Mouse (Mus musculus): ENCODE measurements around the gene Mfn1. TPM values are rescaled to one million over a fixed set of nuclear protein-coding genes. Genes with fewer than 3 reads are reported as not detected.

Mfn1 gene
- total RNA-seq (2014; fragmentation: Nextera tagmentation) = 61.8 and 71.2 TPM in 2 replicates
- total RNA-seq (2017) = 34.0 and 67.9 TPM in 2 replicates
- polyA plus RNA-seq (2012) = 7.8 and 9.7 TPM in 2 replicates

GRCm38 (mm10) chr3:32529303-32529898, at the start of gene Mfn1:
Mfn1 (plus strand) TSS chr3:32529465.
- H3K36me3 ChIP-seq (replicated peaks) = peaks cover 35% of the 10 kb centered on the region
- no peaks in the 10 kb centered on the region for H3K27me3 ChIP-seq (ENCODE audit: insufficient read depth, low read length)
- peak within 1 kb of the TSS; percentile 96 for H3K4me3 ChIP-seq (ENCODE audit: low read depth, low read length)
- peak; percentile 100 for ATAC-seq (ENCODE audit: extremely low read depth, insufficient number of reproducible peaks, low FRiP score, poor library complexity, severe bottlenecking)
- no peak for TF ChIP-seq TAL1 (conservative IDR thresholded peaks at IDR 0.05; ENCODE audit: low read depth, low read length)
- TF ChIP-seq GATA2 (IDR thresholded peaks at IDR 0.05; ENCODE audit: borderline replicate concordance, low read depth, low read length) = no peak
- TF ChIP-seq GATA1 (IDR thresholded peaks at IDR 0.05; ENCODE audit: borderline replicate concordance, low read length) = no peak
- TF ChIP-seq CTCF (IDR thresholded peaks at IDR 0.05; ENCODE audit: low read depth, low read length) = no peak
- no peak for TF ChIP-seq POLR2AphosphoS5 (IDR thresholded peaks at IDR 0.05; ENCODE audit: insufficient replicate concordance, low read depth, low read length)
- peaks cover 4% of the 10 kb centered on the region for H3K4me1 ChIP-seq (ENCODE audit: insufficient read depth, low read depth, low read length)
- peaks cover 9% of the 10 kb centered on the region for H3K9me3 ChIP-seq (replicated peaks)
- peak; percentile 93 for DNase-seq (ENCODE audit: low spot score)

GRCm38 (mm10) chr3:32479961-32480360, 49.3 kb upstream of the Mfn1 start:
- no peaks in the 10 kb centered on the region for H3K4me1 ChIP-seq (ENCODE audit: insufficient read depth, low read depth, low read length)
- H3K36me3 ChIP-seq (replicated peaks) = no peaks in the 10 kb centered on the region
- peaks cover 22% of the 10 kb centered on the region for H3K27me3 ChIP-seq (ENCODE audit: insufficient read depth, low read length)
- no peaks in the 10 kb centered on the region for H3K9me3 ChIP-seq (replicated peaks)
- DNase-seq (ENCODE audit: low spot score) (no peak), ATAC-seq (ENCODE audit: extremely low read depth, insufficient number of reproducible peaks, low FRiP score, poor library complexity, severe bottlenecking) (no peak)
- TF ChIP-seq GATA1 (IDR thresholded peaks at IDR 0.05; ENCODE audit: borderline replicate concordance, low read length) (no peak), GATA2 (IDR thresholded peaks at IDR 0.05; ENCODE audit: borderline replicate concordance, low read depth, low read length) (no peak), POLR2AphosphoS5 (IDR thresholded peaks at IDR 0.05; ENCODE audit: insufficient replicate concordance, low read depth, low read length) (no peak), TAL1 (conservative IDR thresholded peaks at IDR 0.05; ENCODE audit: low read depth, low read length) (no peak), CTCF (IDR thresholded peaks at IDR 0.05; ENCODE audit: low read depth, low read length) (no peak)
- H3K4me3 ChIP-seq (ENCODE audit: low read depth, low read length) = no peak overlapping the region

- Histone ChIP-seq H3K27me3 (ENCODE audit: insufficient read depth, low read length) (peaks cover 17% of the 10 kb centered on the region), H3K36me3 (replicated peaks) (no peaks in the 10 kb centered on the region), H3K4me1 (ENCODE audit: insufficient read depth, low read depth, low read length) (no peaks in the 10 kb centered on the region), H3K4me3 (ENCODE audit: low read depth, low read length) (no peak overlapping the region), H3K9me3 (replicated peaks) (no peaks in the 10 kb centered on the region)
- DNase-seq (ENCODE audit: low spot score) (no peak), ATAC-seq (ENCODE audit: extremely low read depth, insufficient number of reproducible peaks, low FRiP score, poor library complexity, severe bottlenecking) (no peak)
- TF ChIP-seq GATA2 (IDR thresholded peaks at IDR 0.05; ENCODE audit: borderline replicate concordance, low read depth, low read length) = no peak
- TF ChIP-seq POLR2AphosphoS5 (IDR thresholded peaks at IDR 0.05; ENCODE audit: insufficient replicate concordance, low read depth, low read length) = no peak
Measured at GRCm38 (mm10) chr3:32483035-32483434, 46.2 kb upstream of the Mfn1 start.

GRCm38 (mm10) chr3:32486543-32486942, 42.7 kb upstream of the Mfn1 start:
- DNase-seq (ENCODE audit: low spot score) (no peak), ATAC-seq (ENCODE audit: extremely low read depth, insufficient number of reproducible peaks, low FRiP score, poor library complexity, severe bottlenecking) (no peak)
- Histone ChIP-seq H3K27me3 (ENCODE audit: insufficient read depth, low read length) (peaks cover 8% of the 10 kb centered on the region; the same call in 1 of the 2 replicates), H3K9me3 (replicated peaks) (no peaks in the 10 kb centered on the region), H3K4me3 (ENCODE audit: low read depth, low read length) (no peak overlapping the region), H3K4me1 (ENCODE audit: insufficient read depth, low read depth, low read length) (no peaks in the 10 kb centered on the region), H3K36me3 (replicated peaks) (no peaks in the 10 kb centered on the region)
- TF ChIP-seq CTCF (IDR thresholded peaks at IDR 0.05; ENCODE audit: low read depth, low read length) (no peak), POLR2AphosphoS5 (IDR thresholded peaks at IDR 0.05; ENCODE audit: insufficient replicate concordance, low read depth, low read length) (no peak), GATA2 (IDR thresholded peaks at IDR 0.05; ENCODE audit: borderline replicate concordance, low read depth, low read length) (no peak), TAL1 (conservative IDR thresholded peaks at IDR 0.05; ENCODE audit: low read depth, low read length) (no peak), GATA1 (IDR thresholded peaks at IDR 0.05; ENCODE audit: borderline replicate concordance, low read length) (no peak)

GRCm38 (mm10) chr3:32488172-32488571, 41.1 kb upstream of the Mfn1 start:
- no peak for DNase-seq (ENCODE audit: low spot score)
- no peak for TF ChIP-seq CTCF (IDR thresholded peaks at IDR 0.05; ENCODE audit: low read depth, low read length)
- TF ChIP-seq GATA2 (IDR thresholded peaks at IDR 0.05; ENCODE audit: borderline replicate concordance, low read depth, low read length) = no peak
- no peak for TF ChIP-seq GATA1 (IDR thresholded peaks at IDR 0.05; ENCODE audit: borderline replicate concordance, low read length)
- no peak for TF ChIP-seq TAL1 (conservative IDR thresholded peaks at IDR 0.05; ENCODE audit: low read depth, low read length)
- TF ChIP-seq POLR2AphosphoS5 (IDR thresholded peaks at IDR 0.05; ENCODE audit: insufficient replicate concordance, low read depth, low read length) = no peak
- Histone ChIP-seq H3K9me3 (replicated peaks) (no peaks in the 10 kb centered on the region), H3K4me1 (ENCODE audit: insufficient read depth, low read depth, low read length) (no peaks in the 10 kb centered on the region), H3K36me3 (replicated peaks) (no peaks in the 10 kb centered on the region), H3K4me3 (ENCODE audit: low read depth, low read length) (no peak overlapping the region), H3K27me3 (ENCODE audit: insufficient read depth, low read length) (peaks cover 7% of the 10 kb centered on the region; the same call in 1 of the 2 replicates)
- ATAC-seq (ENCODE audit: extremely low read depth, insufficient number of reproducible peaks, low FRiP score, poor library complexity, severe bottlenecking) = no peak

- no peaks in the 10 kb centered on the region for H3K36me3 ChIP-seq (replicated peaks)
- no peak overlapping the region for H3K4me3 ChIP-seq (ENCODE audit: low read depth, low read length)
- no peak for DNase-seq (ENCODE audit: low spot score)
- no peaks in the 10 kb centered on the region for H3K9me3 ChIP-seq (replicated peaks)
- H3K27me3 ChIP-seq (ENCODE audit: insufficient read depth, low read length) = peaks cover 15% of the 10 kb centered on the region
- H3K4me1 ChIP-seq (ENCODE audit: insufficient read depth, low read depth, low read length) = no peaks in the 10 kb centered on the region
- no peak for ATAC-seq (ENCODE audit: extremely low read depth, insufficient number of reproducible peaks, low FRiP score, poor library complexity, severe bottlenecking)
- no peak for TF ChIP-seq GATA1 (IDR thresholded peaks at IDR 0.05; ENCODE audit: borderline replicate concordance, low read length)
- TF ChIP-seq TAL1 (conservative IDR thresholded peaks at IDR 0.05; ENCODE audit: low read depth, low read length) = no peak
- no peak for TF ChIP-seq CTCF (IDR thresholded peaks at IDR 0.05; ENCODE audit: low read depth, low read length)
- no peak for TF ChIP-seq POLR2AphosphoS5 (IDR thresholded peaks at IDR 0.05; ENCODE audit: insufficient replicate concordance, low read depth, low read length)
- no peak for TF ChIP-seq GATA2 (IDR thresholded peaks at IDR 0.05; ENCODE audit: borderline replicate concordance, low read depth, low read length)
Measured at GRCm38 (mm10) chr3:32490076-32490927, 39.0 kb upstream of the Mfn1 start.
